Comparison of ENCODE assay signal across 22 mouse cellular contexts in genomic region chr4:104925383-104925782, GRCm38 (mm10). TPM values are rescaled to one million over a fixed set of nuclear protein-coding genes. Genes with fewer than 3 reads are reported as not detected.
"Had no signal": no experiment of that assay in that cellular context is flagged by ENCODE, and none has a peak within 500 bp of the region (broad histone marks: within the 10 kb centered on the region; RNA-seq: fewer than 3 reads in every experiment).

No protein-coding gene starts in this region.

- H3K4me2 ChIP-seq: neural tube, embryonic 13.5 days; neural tube, embryonic 15.5 days; stomach, embryonic 15.5 days had no signal

- H3K9me3 ChIP-seq: neural tube, embryonic 13.5 days; neural tube, embryonic 15.5 days; stomach, embryonic 15.5 days had no signal

- H3K36me3 ChIP-seq: neural tube, embryonic 13.5 days; neural tube, embryonic 15.5 days; stomach, embryonic 15.5 days had no signal

- DNase-seq: retina, postnatal 1 day; right cerebral cortex, adult 18-20 months; right cerebral cortex, postnatal 14 days; right cerebral cortex, postnatal 25 days; right cerebral cortex, postnatal 4 days; spleen, adult 18-20 months; thymus, adult 18-20 months; thymus, adult 2 months; thymus, postnatal 14 days; thymus, postnatal 25 days; thymus, postnatal 36 days; thymus, postnatal 4 days had no signal

- H3K4me3 ChIP-seq: neural tube, embryonic 13.5 days; neural tube, embryonic 15.5 days; stomach, embryonic 15.5 days had no signal

- H3K27me3 ChIP-seq: neural tube, embryonic 13.5 days; neural tube, embryonic 15.5 days; stomach, embryonic 15.5 days had no signal

- H3K4me1 ChIP-seq: neural tube, embryonic 13.5 days; neural tube, embryonic 15.5 days; stomach, embryonic 15.5 days had no signal

- H3K27ac ChIP-seq: neural tube, embryonic 13.5 days; neural tube, embryonic 15.5 days; stomach, embryonic 15.5 days; stomach, postnatal 0 days had no signal

- H3K9ac ChIP-seq: neural tube, embryonic 13.5 days; neural tube, embryonic 15.5 days; stomach, embryonic 15.5 days had no signal

RNA-seq across cellular contexts. Expression of gene Fyb2, which starts 12.1 kb away (rescaled TPM):
- total RNA-seq: neutrophil, adult 5-6 weeks had no signal
- polyA plus RNA-seq: stomach, embryonic 14.5 days had no signal

RNA-seq across cellular contexts. Expression of gene C8a, which starts 49.2 kb away (rescaled TPM):
- total RNA-seq: neutrophil, adult 5-6 weeks had no signal
- polyA plus RNA-seq: neural tube, embryonic 13.5 days; neural tube, embryonic 14.5 days; spleen, adult 2 months; stomach, embryonic 14.5 days; stomach, postnatal 0 days; thymus, adult 2 months; thymus, postnatal 0 days; urinary bladder, adult 2 months had no signal
